Mouse (Mus musculus) bone marrow, adult 2 months (tissue): ENCODE data around the gene Scai.

ENCODE experiments used
- CTCF ChIP-seq: fragments of 200-500 bp; IDR thresholded peaks from 2 replicates; pipeline ENCODE4 v1.5.1; 2011; ENCODE audit warnings: low read length, control low read depth; ENCODE audit not compliant: control insufficient read depth, insufficient read depth
- POLR2A ChIP-seq: fragments of 200-500 bp; IDR thresholded peaks from 2 replicates; pipeline ENCODE4 v1.6.1; 2011; ENCODE audit warnings: low read depth, mild to moderate bottlenecking, control low read depth, low read length, borderline replicate concordance; ENCODE audit not compliant: control insufficient read depth

DNA sequence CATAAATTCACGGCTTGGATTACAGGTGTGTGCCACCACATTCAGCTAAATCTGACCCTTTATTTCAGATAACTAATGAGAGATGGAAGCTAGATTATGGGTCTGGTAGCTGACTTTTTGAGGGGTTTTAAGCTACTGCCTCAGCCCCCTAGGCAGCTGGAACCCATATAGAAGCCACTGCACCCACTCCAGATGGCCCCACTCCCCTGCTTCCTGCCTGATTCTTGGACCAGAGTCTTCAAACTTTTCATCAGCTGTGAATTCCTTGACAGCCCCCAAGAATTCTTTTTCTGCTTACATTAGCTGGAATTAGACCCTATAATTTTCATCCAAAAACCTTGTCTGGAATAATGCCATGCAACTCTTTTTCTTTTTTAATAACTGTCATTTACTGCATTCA lies 44.1 kb downstream of the Scai start:
- no peak for TF ChIP-seq CTCF
- no peak for TF ChIP-seq POLR2A
